Mouse (Mus musculus) E14TG2a.4 (cell line): Measurements from ENCODE around the gene Efna5.

Experiments used
- CTCF ChIP-seq: conservative IDR thresholded peaks from 2 replicates; pipeline ENCODE4 v1.5.1; 2014; ENCODE audit warnings: low read length
- NANOG ChIP-seq: IDR thresholded peaks from 2 replicates; pipeline ENCODE4 v1.6.1; 2014; ENCODE audit warnings: borderline replicate concordance, low read length, mixed read lengths
- POU5F1 ChIP-seq: IDR thresholded peaks from 2 replicates; pipeline ENCODE4 v1.6.1; 2014; ENCODE audit warnings: low read length, borderline replicate concordance

GRCm38 (mm10) chr17:62819931-62820330, 61.2 kb downstream of the Efna5 start:
- no peak for TF ChIP-seq CTCF
- no peak for TF ChIP-seq NANOG
- TF ChIP-seq POU5F1, result no peak
